22 mouse cellular contexts compared by ENCODE assay signal in genomic region chr4:64037513-64037912, GRCm38 (mm10). TPM values are rescaled to one million over a fixed set of nuclear protein-coding genes. Genes with fewer than 3 reads are reported as not detected.
DNase-seq lines count a peak whose midpoint lies in the region; ATAC-seq and TF ChIP-seq lines count a peak whose summit lies in the region.
"Had no signal": no experiment of that assay in that cellular context is flagged by ENCODE, and none has a peak within 500 bp of the region (broad histone marks: within the 10 kb centered on the region; RNA-seq: fewer than 3 reads in every experiment).

No protein-coding gene starts in this region.

- peak; percentile 18 for DNase-seq in embryonic facial prominence, embryonic 14.5 days (ENCODE audit: low spot score)
- DNase-seq in embryonic facial prominence, embryonic 10.5 days (ENCODE audit: low spot score) = no peak
- peak; percentile 20 for DNase-seq in lung, adult 2 months
- no peak for DNase-seq in lung, postnatal 14 days
- peak; percentile 16 for DNase-seq in lung, postnatal 10 days
- DNase-seq in ovary, postnatal 36 days (ENCODE audit: low spot score) = no peak
- no peak for DNase-seq in thymus, postnatal 10 days (ENCODE audit: low spot score in 2 of 2)
- DNase-seq: adrenal gland, adult 8-10 months; B cell, adult 2 months; cerebellum, adult 11 months; cerebellum, adult 8-10 months; cerebellum, postnatal 14 days; embryo, embryonic 11 days; forebrain, postnatal 0 days; gastrocnemius, postnatal 14 days; heart, postnatal 4 days had no signal

- WGBS in embryonic facial prominence, embryonic 14.5 days = 61% methylated on average over 2 of the region's 2 CpGs
- WGBS in embryonic facial prominence, embryonic 10.5 days = 83% methylated on average over 2 of the region's 2 CpGs
- 60% methylated on average over 2 of the region's 2 CpGs for WGBS in lung, adult 2 months

- TF ChIP-seq CTCF in lung, adult 2 months (IDR thresholded peaks at IDR 0.05; ENCODE audit: insufficient read depth, low read length) = no peak

- no peak overlapping the region for H3K27ac ChIP-seq in embryonic facial prominence, embryonic 14.5 days (replicated peaks; ENCODE audit: low read depth, low read length)
- H3K27ac ChIP-seq in embryonic facial prominence, embryonic 10.5 days (replicated peaks) = no peak overlapping the region
- H3K27ac ChIP-seq: embryonic facial prominence, embryonic 12.5 days; forebrain, embryonic 13.5 days; heart, embryonic 13.5 days; hindbrain, embryonic 12.5 days had no signal

- H3K36me3 ChIP-seq in embryonic facial prominence, embryonic 14.5 days (ENCODE audit: control insufficient read depth, insufficient read depth, low read length) = no peaks in the 10 kb centered on the region
- H3K36me3 ChIP-seq in embryonic facial prominence, embryonic 10.5 days (replicated peaks) = no peaks in the 10 kb centered on the region
- H3K36me3 ChIP-seq: embryonic facial prominence, embryonic 12.5 days; G1E; heart, embryonic 13.5 days; hindbrain, embryonic 12.5 days had no signal

- H3K27me3 ChIP-seq in embryonic facial prominence, embryonic 14.5 days (replicated peaks; ENCODE audit: control insufficient read depth, insufficient read depth, low read length) = no peaks in the 10 kb centered on the region
- H3K27me3 ChIP-seq in embryonic facial prominence, embryonic 10.5 days (replicated peaks; ENCODE audit: low read depth, poor library complexity, severe bottlenecking) = no peaks in the 10 kb centered on the region; the same call in 1 of the 2 replicates
- H3K27me3 ChIP-seq: embryonic facial prominence, embryonic 12.5 days; forebrain, embryonic 13.5 days; hindbrain, embryonic 12.5 days had no signal

- ATAC-seq in embryonic facial prominence, embryonic 14.5 days (ENCODE audit: low read depth) = no peak
- ATAC-seq: CD4-positive, CD25-positive, alpha-beta regulatory T cell, adult 4 months; forebrain, embryonic 13.5 days; forebrain, postnatal 0 days had no signal

- no peaks in the 10 kb centered on the region; the same call in 1 of the 2 replicates for H3K4me1 ChIP-seq in embryonic facial prominence, embryonic 14.5 days (ENCODE audit: control insufficient read depth, insufficient read depth, low read length)
- no peaks in the 10 kb centered on the region for H3K4me1 ChIP-seq in embryonic facial prominence, embryonic 10.5 days
- no peaks in the 10 kb centered on the region for H3K4me1 ChIP-seq in lung, adult 2 months (ENCODE audit: control insufficient read depth, insufficient read depth, low read length)
- H3K4me1 ChIP-seq: forebrain, embryonic 13.5 days; heart, embryonic 13.5 days; hindbrain, embryonic 12.5 days had no signal

- peaks cover 7% of the 10 kb centered on the region; the same call in 1 of the 2 replicates for H3K9me3 ChIP-seq in embryonic facial prominence, embryonic 14.5 days (ENCODE audit: control insufficient read depth, low read length)
- H3K9me3 ChIP-seq in embryonic facial prominence, embryonic 10.5 days = no peaks in the 10 kb centered on the region
- H3K9me3 ChIP-seq: embryonic facial prominence, embryonic 12.5 days; forebrain, embryonic 13.5 days; heart, embryonic 13.5 days; hindbrain, embryonic 12.5 days had no signal

- H3K4me3 ChIP-seq in embryonic facial prominence, embryonic 14.5 days (ENCODE audit: low read depth, low read length) = no peak overlapping the region
- no peak overlapping the region for H3K4me3 ChIP-seq in embryonic facial prominence, embryonic 10.5 days
- no peak overlapping the region for H3K4me3 ChIP-seq in lung, adult 2 months (replicated peaks; ENCODE audit: extremely low read depth, low read depth, low read length)
- H3K4me3 ChIP-seq: embryonic facial prominence, embryonic 12.5 days; forebrain, embryonic 13.5 days; heart, embryonic 13.5 days; hindbrain, embryonic 12.5 days had no signal

- TF ChIP-seq POLR2A in lung, adult 2 months (IDR thresholded peaks at IDR 0.05; ENCODE audit: borderline replicate concordance, extremely low read depth, low read depth, low read length) = no peak

- no peak overlapping the region for H3K4me2 ChIP-seq in embryonic facial prominence, embryonic 14.5 days (ENCODE audit: low read depth, low read length)
- H3K4me2 ChIP-seq: embryonic facial prominence, embryonic 12.5 days; forebrain, embryonic 13.5 days; heart, embryonic 13.5 days; hindbrain, embryonic 12.5 days had no signal

- no peak overlapping the region for H3K9ac ChIP-seq in embryonic facial prominence, embryonic 14.5 days (ENCODE audit: low read depth, low read length)
- H3K9ac ChIP-seq: embryonic facial prominence, embryonic 12.5 days; forebrain, embryonic 13.5 days; forebrain, postnatal 0 days; heart, embryonic 13.5 days; hindbrain, embryonic 12.5 days had no signal

RNA-seq across cellular contexts. Expression of gene Tnc, which starts 9.3 kb away (rescaled TPM):
- polyA plus RNA-seq in embryonic facial prominence, embryonic 14.5 days (2014; fragmentation: Nextera tagmentation; extraction: Ambion mirVana) = 95.7 and 97.5 TPM in 2 replicates
- 2.9 and 7.1 TPM in 2 replicates for polyA plus RNA-seq in embryonic facial prominence, embryonic 10.5 days (2016; fragmentation: Nextera tagmentation; extraction: Ambion mirVana)
- polyA plus RNA-seq in lung, adult 2 months (2012; rRNA removed) = 6.6 and 7.3 TPM in 2 replicates
- polyA plus RNA-seq: G1E had no signal

Comparison
In these comparisons a context has a peak if more than half of its experiments do, and no peak if none do; other contexts are left out.
1. DNase-seq: peak in embryonic facial prominence, embryonic 14.5 days (single experiment), lung, adult 2 months (single experiment) and lung, postnatal 10 days (single experiment); none in embryonic facial prominence, embryonic 10.5 days (single experiment), lung, postnatal 14 days (single experiment), ovary, postnatal 36 days (single experiment) and thymus, postnatal 10 days (0 of 2).
2. RNA of gene Tnc, which starts 9.3 kb away (polyA plus RNA-seq): 95.7 to 97.5 TPM in embryonic facial prominence, embryonic 14.5 days; 6.6 to 7.3 TPM in lung, adult 2 months and 2.9 to 7.1 TPM in embryonic facial prominence, embryonic 10.5 days; every median in the first group is over 10 times any median in the second.